Mouse (Mus musculus): ENCODE data around the gene Cuta. TPM values are rescaled to one million over a fixed set of nuclear protein-coding genes. Genes with fewer than 3 reads are reported as not detected.
"Not testable (repeated sequence)": the region's sequence is repeated elsewhere in the genome, so short reads cannot be mapped to it uniquely, and the experiment has no call there.

The Cuta gene
- total RNA-seq (2021): 10 to 100 TPM; 91.1 to 91.8 TPM
- long read RNA-seq, experiment 1, transcript Cuta-201 (7 exons, 741 nt): minor isoform, 10 of 57 reads
- long read RNA-seq, experiment 1, transcript Cuta-202 (6 exons, 662 nt): major isoform, 19 of 57 reads
- long read RNA-seq, experiment 1, partial matches to known transcripts: 14 of 57 reads
- long read RNA-seq, experiment 1, other reads (novel, unspliced or antisense): 8 of 57 reads
- long read RNA-seq, experiment 2, transcript Cuta-201 (7 exons, 741 nt): minor isoform, 9 of 47 reads
- long read RNA-seq, experiment 2, transcript Cuta-202 (6 exons, 662 nt): major isoform, 11 of 47 reads
- long read RNA-seq, experiment 2, partial matches to known transcripts: 15 of 47 reads
- long read RNA-seq, experiment 2, other reads (novel, unspliced or antisense): 5 of 47 reads

- peak; percentile 99 for DNase-seq
- intact Hi-C loops (cut with DNase I): loop anchor here (10.0 kb wide), 2 partner anchors 185 to 265 kb away; partner anchors contain the start of gene Lemd2
Observed at GRCm38 (mm10) chr17:26939178-26939972, at the start of gene Cuta. Gene Cuta (minus strand): TSS chr17:26939569.

GRCm38 (mm10) chr17:26985503-26986179 is 46.3 kb upstream of the Cuta start:
- intact Hi-C loops (cut with DNase I): no loop called here
- DNase-seq: no peak

GRCm38 (mm10) chr17:26983382-26983781 is 44.0 kb upstream of the Cuta start:
- peak in 1 of 2 experiments; percentile 24 for DNase-seq
- intact Hi-C loops (cut with DNase I): no loop called here

- intact Hi-C loops (cut with DNase I): no loop called here
- DNase-seq: no peak
Observed at GRCm38 (mm10) chr17:26981050-26981449, 41.7 kb upstream of the Cuta start.

GRCm38 (mm10) chr17:26979426-26979825 is 40.1 kb upstream of the Cuta start:
- intact Hi-C loops (cut with DNase I): loop anchor here (10.0 kb wide), 1 partner anchor 65 kb away; the partner anchor contains the start of gene Kifc5b
- no peak for DNase-seq

GRCm38 (mm10) chr17:26977354-26977753 is 38.0 kb upstream of the Cuta start:
- not testable (repeated sequence) for DNase-seq
- intact Hi-C loops (cut with DNase I): loop anchor here (10.0 kb wide), 1 partner anchor 63 kb away; the partner anchor contains the start of gene Kifc5b

GRCm38 (mm10) chr17:26975415-26975814 is 36.0 kb upstream of the Cuta start:
- intact Hi-C loops (cut with DNase I): loop anchor here (10.0 kb wide), 1 partner anchor 61 kb away; the partner anchor contains the start of gene Kifc5b
- no peak for DNase-seq

- intact Hi-C loops (cut with DNase I): loop anchor here (10.0 kb wide), 1 partner anchor 60 kb away; the partner anchor contains the start of gene Kifc5b
- no peak for DNase-seq
Observed at GRCm38 (mm10) chr17:26974547-26974946, 35.2 kb upstream of the Cuta start.

GRCm38 (mm10) chr17:26972703-26973574 is 33.6 kb upstream of the Cuta start, which contains the start of gene Zbtb9:
Gene Zbtb9 (plus strand): TSS chr17:26973167.
- DNase-seq: peak; percentile 96 to 97
- intact Hi-C loops (cut with DNase I): loop anchor here (2.0 to 10.0 kb wide), 2 partner anchors 30 to 58 kb away; partner anchors contain the start of gene Kifc5b

- DNase-seq: no peak
Observed at GRCm38 (mm10) chr17:26972107-26972506, 32.7 kb upstream of the Cuta start.

GRCm38 (mm10) chr17:26971247-26971905 is 32.0 kb upstream of the Cuta start:
- intact Hi-C loops (cut with DNase I): loop anchor here (10.0 kb wide), 1 partner anchor 57 kb away; the partner anchor contains the start of gene Kifc5b
- DNase-seq: no peak

More at GRCm38 (mm10) chr17:26972107-26972506, 32.7 kb upstream of the Cuta start:
- intact Hi-C loops (cut with DNase I): loop anchor here (2.0 to 10.0 kb wide), 2 partner anchors 29 to 57 kb away; partner anchors contain the start of gene Kifc5b

GRCm38 (mm10) chr17:26970221-26970620 is 30.9 kb upstream of the Cuta start:
- intact Hi-C loops (cut with DNase I): loop anchor here (10.0 kb wide), 1 partner anchor 55 kb away; the partner anchor contains the start of gene Kifc5b
- no peak for DNase-seq

GRCm38 (mm10) chr17:26969257-26969656 is 29.9 kb upstream of the Cuta start:
- intact Hi-C loops (cut with DNase I): no loop called here
- DNase-seq: no peak

GRCm38 (mm10) chr17:26968200-26968611 is 28.8 kb upstream of the Cuta start:
- intact Hi-C loops (cut with DNase I): no loop called here
- no peak for DNase-seq

GRCm38 (mm10) chr17:26967477-26967876 is 28.1 kb upstream of the Cuta start:
- intact Hi-C loops (cut with DNase I): no loop called here
- DNase-seq: no peak

- intact Hi-C loops (cut with DNase I): no loop called here
Observed at GRCm38 (mm10) chr17:26966993-26967392, 27.6 kb upstream of the Cuta start.

GRCm38 (mm10) chr17:26961572-26962240 is 22.3 kb upstream of the Cuta start:
- intact Hi-C loops (cut with DNase I): no loop called here
- no peak for DNase-seq

More at GRCm38 (mm10) chr17:26966993-26967392, 27.6 kb upstream of the Cuta start:
- DNase-seq: no peak

GRCm38 (mm10) chr17:26959815-26960214 is 20.4 kb upstream of the Cuta start:
- no peak for DNase-seq
- intact Hi-C loops (cut with DNase I): no loop called here

All from heart, postnatal 14 days (tissue).